Mouse (Mus musculus) lung, postnatal 0 days (tissue): ENCODE results near the gene Gtpbp8. TPM values are rescaled to one million over a fixed set of nuclear protein-coding genes. Genes with fewer than 3 reads are reported as not detected.

Experiments
- ATAC-seq: fragments of 200-750 bp; cut with Nextera tagmentation; 2 replicates; pipeline ENCODE4 v1.8.0; 2017; ENCODE audit warnings: moderate library complexity
- DNase-seq: peaks from one replicate; pipeline ENCODE4 v3.0.0-alpha.2; 2016; ENCODE audit warnings: low spot score
- H3K27ac ChIP-seq: fragments of 300-500 bp; sonication (generic); 2 replicates; pipeline ENCODE4 v1.5.1; 2014; ENCODE audit warnings: antibody characterized with exemption, mild to moderate bottlenecking, low read length, mixed read lengths
- H3K27me3 ChIP-seq: fragments of 300-500 bp; sonication (generic); replicated peaks from 2 replicates; pipeline ENCODE4 v1.6.1; 2014; ENCODE audit warnings: low read length, mixed read lengths; ENCODE audit not compliant: insufficient read depth
- H3K36me3 ChIP-seq: fragments of 300-500 bp; sonication (generic); 2 replicates; pipeline ENCODE4 v1.6.1; 2014; ENCODE audit warnings: low read length, mixed read lengths; ENCODE audit not compliant: insufficient read depth
- H3K4me1 ChIP-seq: fragments of 300-500 bp; sonication (generic); 2 replicates; pipeline ENCODE4 v1.6.1; 2014; ENCODE audit warnings: antibody characterized with exemption, low read depth, low read length, mixed read lengths; ENCODE audit not compliant: insufficient read depth
- H3K4me2 ChIP-seq: fragments of 300-500 bp; sonication (generic); replicated peaks from 2 replicates; pipeline ENCODE4 v1.6.1; 2014; ENCODE audit warnings: low read depth, mild to moderate bottlenecking, low read length, moderate library complexity, mixed read lengths
- H3K4me3 ChIP-seq: fragments of 300-500 bp; sonication (generic); 2 replicates; pipeline ENCODE4 v1.5.1; 2014; ENCODE audit warnings: low read depth, low read length
- H3K9ac ChIP-seq: fragments of 300-500 bp; sonication (generic); replicated peaks from 2 replicates; pipeline ENCODE4 v1.6.1; 2014; ENCODE audit warnings: low read depth, mild to moderate bottlenecking
- H3K9me3 ChIP-seq: fragments of 300-500 bp; sonication (generic); 2 replicates; pipeline ENCODE4 v1.6.1; 2016; ENCODE audit warnings: low read length, mixed read lengths
- CTCF ChIP-seq: IDR thresholded peaks from 2 replicates; pipeline ENCODE4 v1.5.1; 2016; ENCODE audit warnings: antibody characterized with exemption, mild to moderate bottlenecking
- EP300 ChIP-seq: IDR thresholded peaks from 2 replicates; pipeline ENCODE4 v1.6.1; 2016; ENCODE audit warnings: antibody characterized with exemption, mild to moderate bottlenecking, control low read depth
- WGBS: fragments of 180-500 bp; shearing (Covaris S2); extraction: QIAGEN DNeasy Blood & Tissue Kit; methylation state at CpG from one replicate; pipeline ENCODE4 v1.1.7; 2014; 5-methylcytosine and 5-hydroxymethylcytosine counted together
- polyA plus RNA-seq: library from polyadenylated mRNA; unstranded; fragments of >200 nt; fragmentation: Nextera tagmentation; extraction: Ambion mirVana; gene quantifications from 2 replicates; pipeline ENCODE4 v1.2.1, GENCODE M21; 2015

Gene Gtpbp8
- polyA plus RNA-seq, 1 experiment from 2014 or later, result 17.2 TPM

GRCm38 (mm10) chr16:44688507-44688906, 57.7 kb downstream of the Gtpbp8 start:
- H3K4me2 ChIP-seq, result no peak overlapping the region
- H3K9ac ChIP-seq, result no peak overlapping the region
- DNase-seq, result no peak

DNA sequence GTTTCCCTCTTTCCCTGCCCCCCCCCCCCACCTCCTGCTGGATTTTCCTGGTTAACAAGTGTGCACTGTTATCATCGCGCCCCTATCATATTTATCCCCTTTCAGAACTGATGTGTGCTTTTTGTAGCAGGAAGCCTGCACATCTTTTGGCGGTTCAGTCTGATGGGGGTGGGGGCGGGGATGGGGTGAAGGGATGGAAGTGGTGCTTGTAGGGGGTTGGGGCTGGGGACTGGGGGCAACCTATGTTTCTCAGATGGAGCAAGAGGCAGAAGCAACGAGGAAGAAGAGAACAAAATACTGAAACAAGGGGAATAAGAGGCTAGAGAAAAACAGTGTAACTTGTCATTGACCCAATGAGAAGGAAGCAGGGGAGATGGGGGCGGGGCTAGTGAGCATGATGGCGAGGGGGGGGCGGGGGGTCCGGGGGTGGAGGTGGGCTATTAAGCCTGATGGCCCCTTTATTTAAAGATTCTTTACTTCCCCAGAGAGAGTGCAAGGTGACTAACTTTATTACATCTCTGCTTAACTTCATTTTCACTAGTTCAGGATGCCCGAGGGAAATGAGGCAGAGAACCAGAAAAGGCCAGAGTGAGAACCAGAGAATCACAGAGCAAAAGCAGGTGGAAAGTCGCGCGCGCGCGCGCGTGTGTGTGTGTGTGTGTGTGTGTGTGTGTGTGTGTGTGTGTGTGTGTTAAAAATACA, 58.3 kb downstream of the Gtpbp8 start:
- DNase-seq, result no peak
- ATAC-seq, result no peak
- no peak overlapping the region for H3K27ac ChIP-seq
- no peaks in the 10 kb centered on the region for H3K9me3 ChIP-seq
- H3K4me3 ChIP-seq, result no peak overlapping the region
- no peak overlapping the region for H3K4me2 ChIP-seq
- H3K36me3 ChIP-seq, result no peaks in the 10 kb centered on the region
- H3K9ac ChIP-seq, result no peak overlapping the region
- 20% methylated on average over 17 of the region's 18 CpGs for WGBS
- H3K4me1 ChIP-seq, result peaks cover 4% of the 10 kb centered on the region; the same call in 1 of the 2 replicates
- TF ChIP-seq CTCF (no peak), EP300 (no peak)
- no peaks in the 10 kb centered on the region for H3K27me3 ChIP-seq

More at GRCm38 (mm10) chr16:44688507-44688906, 57.7 kb downstream of the Gtpbp8 start:
- TF ChIP-seq CTCF, result no peak
- no peak for TF ChIP-seq EP300
- 22% methylated on average over 4 of the region's 4 CpGs for WGBS
- ATAC-seq, result no peak
- Histone ChIP-seq H3K4me1 (peaks cover 4% of the 10 kb centered on the region; the same call in 1 of the 2 replicates), H3K4me3 (no peak overlapping the region), H3K9me3 (no peaks in the 10 kb centered on the region), H3K27me3 (no peaks in the 10 kb centered on the region), H3K27ac (no peak overlapping the region), H3K36me3 (no peaks in the 10 kb centered on the region)

DNA sequence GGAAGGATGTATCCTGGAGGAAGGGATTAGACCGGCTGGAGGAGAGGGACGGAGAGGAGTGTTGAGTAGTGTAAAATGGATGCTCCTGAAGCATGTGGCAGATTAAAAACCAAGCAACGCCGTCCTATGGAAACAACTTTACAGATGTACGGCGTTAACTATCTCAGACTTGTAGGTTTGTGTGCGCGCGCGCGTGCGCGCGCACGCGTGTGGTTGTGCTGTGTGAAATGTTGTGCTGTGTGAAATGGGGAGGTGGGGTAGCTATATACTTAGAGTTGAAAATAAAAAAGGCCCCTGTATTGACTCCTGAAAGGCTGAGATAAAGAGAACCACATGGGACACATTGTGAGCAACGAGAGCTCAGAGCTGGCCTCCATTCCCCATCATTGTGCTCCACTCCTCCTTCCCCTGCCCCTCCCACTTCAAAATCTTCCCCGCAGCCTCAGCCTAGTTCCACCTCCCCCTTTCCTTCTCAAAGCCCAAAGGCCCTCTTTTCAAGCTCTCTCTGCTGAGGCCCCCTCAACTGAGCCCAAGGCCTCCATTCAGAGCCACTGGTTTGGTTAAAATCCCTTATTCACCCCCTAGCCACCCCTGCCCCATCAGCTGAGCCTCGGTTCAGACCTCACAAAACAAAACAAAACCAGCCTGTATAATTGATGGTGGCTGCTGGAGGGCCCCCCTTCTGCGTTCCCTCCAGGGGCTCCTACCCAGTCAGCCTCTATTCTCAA, 59.0 kb downstream of the Gtpbp8 start:
- Histone ChIP-seq H3K9me3 (peaks cover 4% of the 10 kb centered on the region; the same call in 1 of the 2 replicates), H3K36me3 (no peaks in the 10 kb centered on the region), H3K4me3 (no peak overlapping the region), H3K27me3 (no peaks in the 10 kb centered on the region), H3K9ac (no peak overlapping the region), H3K4me1 (peaks cover 4% of the 10 kb centered on the region; the same call in 1 of the 2 replicates), H3K4me2 (no peak overlapping the region), H3K27ac (no peak overlapping the region)
- no peak for ATAC-seq
- 63% methylated on average over 20 of the region's 20 CpGs for WGBS
- TF ChIP-seq EP300 (no peak), CTCF (no peak)
- no peak for DNase-seq

Other genes starting within 250 kb of the Gtpbp8 start
- 13.7 and 14.1 TPM in 2 replicates for gene Boc, start 187.5 kb downstream of the Gtpbp8 start, polyA plus RNA-seq
- gene Nepro, start 22.1 kb downstream of the Gtpbp8 start, polyA plus RNA-seq, result 3.6 and 3.7 TPM in 2 replicates
- gene Cd200r1, start 19.4 kb upstream of the Gtpbp8 start, polyA plus RNA-seq, result 2.9 and 3.8 TPM in 2 replicates
- gene Cd200r4, start 65.4 kb upstream of the Gtpbp8 start, polyA plus RNA-seq, result 0.75 and 0.80 TPM in 2 replicates
- not detected in 2 replicates for gene Cd200r2, start 120.7 kb upstream of the Gtpbp8 start, polyA plus RNA-seq
- gene Cd200r3, start 197.3 kb upstream of the Gtpbp8 start, polyA plus RNA-seq, result 0.87 and 0.92 TPM in 2 replicates